Comparison of ENCODE assay signal across 10 mouse cellular contexts in the genomic region with DNA sequence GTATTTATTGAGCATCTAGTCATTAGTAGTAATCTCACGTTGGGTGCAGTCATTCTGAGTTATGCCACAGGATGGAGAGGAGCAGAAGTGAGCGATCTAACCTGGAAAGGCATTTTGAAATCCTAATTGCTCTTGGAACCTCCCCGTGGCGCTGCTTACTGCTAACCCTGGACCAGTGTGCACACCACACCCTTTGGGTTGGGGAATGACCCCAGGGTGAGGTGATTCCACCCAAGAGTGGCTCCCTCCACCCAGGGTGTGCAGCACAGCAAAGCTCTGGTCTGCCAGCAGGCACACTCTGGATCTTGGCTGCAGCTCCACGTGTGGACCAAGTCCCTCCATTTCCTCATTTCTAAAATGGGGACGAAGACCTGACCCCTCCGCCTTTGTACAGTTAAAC. TPM values are rescaled to one million over a fixed set of nuclear protein-coding genes. Genes with fewer than 3 reads are reported as not detected.
DNase-seq lines count a peak whose midpoint lies in the region; ATAC-seq lines count a peak whose summit lies in the region.
"Had no signal": no experiment of that assay in that cellular context is flagged by ENCODE, and none has a peak within 500 bp of the region (broad histone marks: within the 10 kb centered on the region; RNA-seq: fewer than 3 reads in every experiment).

No protein-coding gene starts in this region.

- DNase-seq in testis, postnatal 14 days (ENCODE audit: low spot score) = peak; percentile 26
- DNase-seq in testis, postnatal 10 days (ENCODE audit: low spot score) = no peak
- DNase-seq in liver, embryonic 13.5 days = no peak
- no peak for DNase-seq in cerebellum, postnatal 14 days
- DNase-seq in adrenal gland, adult 2 months = no peak
- DNase-seq: adrenal gland, adult 8-10 months; right cerebral cortex, postnatal 25 days had no signal

- H3K27ac ChIP-seq in heart, embryonic 11.5 days (ENCODE audit: low read depth, low read length) = peak overlapping the region; percentile 68
- peak overlapping the region; percentile 97 for H3K27ac ChIP-seq in liver, embryonic 13.5 days
- H3K27ac ChIP-seq: limb, embryonic 12.5 days had no signal

- H3K4me1 ChIP-seq in heart, embryonic 11.5 days (ENCODE audit: control insufficient read depth, insufficient read depth, low read length) = peaks cover 71% of the 10 kb centered on the region
- H3K4me1 ChIP-seq in liver, embryonic 13.5 days (replicated peaks) = peaks cover 93% of the 10 kb centered on the region

- peak overlapping the region; percentile 59 for H3K4me2 ChIP-seq in heart, embryonic 11.5 days
- H3K4me2 ChIP-seq in liver, embryonic 13.5 days = peak overlapping the region; percentile 78
- H3K4me2 ChIP-seq: limb, embryonic 12.5 days had no signal

- H3K36me3 ChIP-seq in heart, embryonic 11.5 days (ENCODE audit: control insufficient read depth, insufficient read depth, low read length) = peaks cover 4% of the 10 kb centered on the region; the same call in 1 of the 2 replicates
- H3K36me3 ChIP-seq in liver, embryonic 13.5 days = peaks cover 42% of the 10 kb centered on the region

- ATAC-seq in heart, embryonic 11.5 days (replicated peaks; ENCODE audit: insufficient number of reproducible peaks, low FRiP score, low TSS enrichment) = no peak
- ATAC-seq in liver, embryonic 13.5 days (ENCODE audit: low read depth) = no peak
- ATAC-seq in megakaryocyte-erythroid progenitor cell, adult 5-6 weeks (replicated peaks; ENCODE audit: low FRiP score, low TSS enrichment, poor library complexity, severe bottlenecking) = no peak

- H3K9ac ChIP-seq in heart, embryonic 11.5 days (ENCODE audit: low read depth, low read length) = no peak overlapping the region
- H3K9ac ChIP-seq in liver, embryonic 13.5 days = peak overlapping the region; percentile 98
- H3K9ac ChIP-seq: limb, embryonic 12.5 days had no signal

- no peaks in the 10 kb centered on the region for H3K9me3 ChIP-seq in heart, embryonic 11.5 days (replicated peaks; ENCODE audit: control insufficient read depth, low read length)
- no peaks in the 10 kb centered on the region for H3K9me3 ChIP-seq in liver, embryonic 13.5 days (replicated peaks)
- H3K9me3 ChIP-seq: limb, embryonic 12.5 days had no signal

- no peaks in the 10 kb centered on the region for H3K27me3 ChIP-seq in heart, embryonic 11.5 days (ENCODE audit: control insufficient read depth, insufficient read depth, low read length)
- H3K27me3 ChIP-seq in liver, embryonic 13.5 days = no peaks in the 10 kb centered on the region
- H3K27me3 ChIP-seq: limb, embryonic 12.5 days had no signal

- no peak overlapping the region for H3K4me3 ChIP-seq in heart, embryonic 11.5 days (ENCODE audit: low read depth, low read length)
- peak overlapping the region; percentile 95 for H3K4me3 ChIP-seq in liver, embryonic 13.5 days (replicated peaks)
- H3K4me3 ChIP-seq: limb, embryonic 12.5 days had no signal

- WGBS in heart, embryonic 11.5 days (ENCODE audit: insufficient replicate concordance) = 82% methylated on average over 7 of the region's 7 CpGs
- WGBS in liver, embryonic 13.5 days (ENCODE audit: insufficient replicate concordance) = 66% methylated on average over 7 of the region's 7 CpGs

RNA-seq across cellular contexts. Expression of gene Klf3, which starts 6.1 kb away (rescaled TPM):
- 47.3 and 58.9 TPM in 2 replicates for polyA plus RNA-seq in heart, embryonic 11.5 days (2014; fragmentation: Nextera tagmentation; extraction: Ambion mirVana)
- 73.2 and 78.4 TPM in 2 replicates for polyA plus RNA-seq in liver, embryonic 13.5 days (2015; fragmentation: Nextera tagmentation; extraction: Ambion mirVana)
- 101 and 120 TPM in 2 replicates for total RNA-seq in megakaryocyte-erythroid progenitor cell, adult 5-6 weeks (2014; fragmentation: Nextera tagmentation)
- 34.4 and 37.4 TPM in 2 replicates for total RNA-seq in megakaryocyte-erythroid progenitor cell, adult 5-6 weeks (2017)
- 10 to 100 TPM; 62.1 to 69.2 TPM for total RNA-seq in adrenal gland, adult 2 months (2021)
- 80.7 and 83.2 TPM in 2 replicates for polyA plus RNA-seq in adrenal gland, adult 2 months (2012; rRNA removed)
